Mouse (Mus musculus) thymus, postnatal 14 days (tissue): ENCODE measurements around the gene Kcnh7.

Experiments used
- DNase-seq: peaks from one replicate; pipeline ENCODE4 v3.0.0; 2021

Gene Kcnh7

DNA sequence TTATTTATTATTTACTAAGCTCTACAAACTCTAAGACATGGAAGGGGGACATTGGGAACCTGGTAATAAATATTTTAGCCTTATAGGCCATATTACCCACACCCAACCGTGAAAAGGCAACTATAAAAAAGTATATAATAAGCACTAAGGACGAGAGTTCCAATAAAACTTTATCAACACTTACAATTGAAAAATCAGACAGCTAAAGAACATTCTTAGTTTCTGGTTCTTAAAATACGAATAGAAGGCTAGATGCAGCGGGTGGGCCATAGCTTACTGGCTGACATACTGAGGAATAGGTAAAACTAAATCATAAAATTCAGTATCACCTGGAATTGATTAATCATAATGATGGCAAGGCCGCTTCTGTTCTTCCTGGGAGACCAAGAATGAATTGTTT is 539.2 kb downstream of the Kcnh7 start:
- DNase-seq: no peak
